Mouse (Mus musculus) forebrain, embryonic 12.5 days (tissue): ENCODE results near the gene Cntn4. TPM values are rescaled to one million over a fixed set of nuclear protein-coding genes. Genes with fewer than 3 reads are reported as not detected.
A peak's percentile ranks its signal among the peaks of the same experiment; 100 is the strongest.

ENCODE experiments used
- ATAC-seq: fragments of 200-750 bp; cut with Nextera tagmentation; 2 replicates; pipeline ENCODE4 v1.8.0; 2017; ENCODE audit warnings: moderate TSS enrichment; ENCODE audit not compliant: low FRiP score
- H3K27ac ChIP-seq: fragments of 300-500 bp; sonication (generic); 2 replicates; pipeline ENCODE4 v1.5.1; 2016; ENCODE audit warnings: mild to moderate bottlenecking
- H3K27me3 ChIP-seq: fragments of 300-500 bp; sonication (generic); 2 replicates; pipeline ENCODE4 v1.6.1; 2016; ENCODE audit warnings: mild to moderate bottlenecking
- H3K36me3 ChIP-seq: fragments of 300-500 bp; sonication (generic); replicated peaks from 2 replicates; pipeline ENCODE4 v1.6.1; 2016; ENCODE audit warnings: mild to moderate bottlenecking
- H3K4me1 ChIP-seq: fragments of 300-500 bp; sonication (generic); 2 replicates; pipeline ENCODE4 v1.6.1; 2016
- H3K4me2 ChIP-seq: fragments of 300-500 bp; sonication (generic); 2 replicates; pipeline ENCODE4 v1.6.1; 2016; ENCODE audit warnings: mild to moderate bottlenecking, moderate library complexity
- H3K4me3 ChIP-seq: fragments of 300-500 bp; sonication (generic); replicated peaks from 2 replicates; pipeline ENCODE4 v1.5.1; 2016; ENCODE audit warnings: mild to moderate bottlenecking
- H3K9ac ChIP-seq: fragments of 300-500 bp; sonication (generic); 2 replicates; pipeline ENCODE4 v1.6.1; 2016; ENCODE audit warnings: mild to moderate bottlenecking
- H3K9me3 ChIP-seq: fragments of 300-500 bp; sonication (generic); 2 replicates; pipeline ENCODE4 v1.6.1; 2016
- WGBS: fragments of 180-500 bp; shearing (Covaris S2); methylation state at CpG from one replicate; pipeline ENCODE4 v1.1.7; 2016; 5-methylcytosine and 5-hydroxymethylcytosine counted together
- polyA plus RNA-seq: library from polyadenylated mRNA; unstranded; fragments of >200 nt; fragmentation: Nextera tagmentation; extraction: Ambion mirVana; gene quantifications from 2 replicates; pipeline ENCODE4 v1.2.1, GENCODE M21; 2016

Cntn4 gene
- polyA plus RNA-seq, 1 experiment from 2014 or later: 2.4 TPM

DNA sequence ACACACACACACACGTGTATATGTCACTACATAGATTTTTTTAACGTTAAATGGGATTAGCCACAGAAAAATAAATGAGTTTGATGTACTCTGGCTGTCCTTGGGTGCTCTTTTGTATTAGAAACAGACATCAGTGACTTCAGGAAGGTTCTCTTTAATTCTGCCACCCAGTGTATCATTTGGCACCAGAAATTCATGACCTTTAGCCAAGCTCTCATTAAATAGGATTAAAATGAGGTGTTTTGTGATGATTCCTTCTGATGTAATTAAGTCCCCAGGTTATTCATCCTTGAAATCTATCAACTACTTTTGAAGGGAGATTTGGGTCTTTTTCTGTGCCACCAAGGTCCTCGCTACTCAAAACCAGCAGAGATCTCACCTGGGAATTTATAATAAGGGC is 763.8 kb downstream of the Cntn4 start:
- Histone ChIP-seq H3K4me2 (no peak overlapping the region), H3K9me3 (no peaks in the 10 kb centered on the region), H3K27me3 (no peaks in the 10 kb centered on the region), H3K4me1 (no peaks in the 10 kb centered on the region), H3K27ac (no peak overlapping the region), H3K9ac (no peak overlapping the region), H3K36me3 (no peaks in the 10 kb centered on the region), H3K4me3 (no peak overlapping the region)
- WGBS: 68% methylated on average over 3 of the region's 3 CpGs
- no peak for ATAC-seq

DNA sequence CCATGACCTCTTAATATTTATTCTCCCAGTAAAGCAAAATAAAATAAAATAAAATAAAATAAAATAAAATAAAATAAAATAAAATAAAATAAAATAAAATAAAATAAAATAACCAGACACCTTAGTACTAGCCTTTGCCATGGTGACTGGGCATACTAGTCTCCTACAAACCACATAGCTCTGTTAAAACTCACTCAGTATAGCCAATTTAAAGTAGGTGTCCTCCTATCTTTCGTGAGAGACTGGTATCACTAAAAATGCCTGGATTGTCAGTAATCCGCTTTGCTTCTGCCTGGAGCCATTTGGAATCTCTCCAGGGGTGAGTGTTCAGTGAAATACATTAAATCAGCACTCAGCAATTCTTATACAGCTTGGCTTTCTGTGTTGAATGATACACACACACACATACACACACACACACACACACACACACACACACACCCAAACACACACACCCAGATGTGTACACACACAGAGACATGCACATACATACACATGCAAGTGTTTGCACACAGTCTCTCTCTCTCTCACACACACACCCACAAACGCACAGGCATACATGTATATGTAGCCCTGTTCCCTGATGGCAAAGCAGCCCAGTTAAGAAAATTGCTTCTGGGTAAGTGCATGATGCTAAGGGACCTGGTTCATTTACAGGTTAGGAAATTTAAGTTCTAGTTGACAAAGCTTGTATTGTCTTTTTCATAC is 776.8 kb downstream of the Cntn4 start:
- no peak for ATAC-seq
- Histone ChIP-seq H3K36me3 (no peaks in the 10 kb centered on the region), H3K4me1 (0 out of 2 replicates have a peak, but pooled peaks cover 2% of the 10 kb centered on the region), H3K27me3 (no peaks in the 10 kb centered on the region), H3K9me3 (no peaks in the 10 kb centered on the region), H3K27ac (no peak overlapping the region), H3K4me3 (no peak overlapping the region), H3K4me2 (no peak overlapping the region), H3K9ac (no peak overlapping the region)
- 79% methylated on average over 3 of the region's 3 CpGs for WGBS

DNA sequence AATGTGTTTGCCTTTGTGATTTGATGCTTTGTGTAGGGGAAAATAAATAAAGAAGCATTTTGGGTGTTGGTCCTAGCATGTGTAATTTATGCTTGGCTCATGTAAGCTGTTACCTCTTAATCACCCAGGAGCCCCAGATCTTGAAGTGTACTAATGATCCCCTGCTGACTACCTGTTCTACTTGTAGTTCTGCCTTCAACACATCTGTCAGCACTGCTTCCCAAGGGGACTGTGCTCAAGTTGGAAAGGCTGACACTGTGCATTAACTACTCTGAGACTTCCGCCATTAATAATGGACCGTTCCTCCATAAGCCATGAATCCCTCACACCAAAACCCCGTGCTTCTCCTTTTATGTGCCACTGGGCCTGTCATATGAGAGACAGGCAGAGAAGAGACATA is 778.2 kb downstream of the Cntn4 start:
- H3K9ac ChIP-seq: no peak overlapping the region
- 88% methylated on average over 3 of the region's 3 CpGs for WGBS
- 0 out of 2 replicates have a peak, but pooled peaks cover 2% of the 10 kb centered on the region for H3K4me1 ChIP-seq
- no peaks in the 10 kb centered on the region for H3K9me3 ChIP-seq
- H3K4me2 ChIP-seq: no peak overlapping the region
- no peak overlapping the region for H3K4me3 ChIP-seq
- no peaks in the 10 kb centered on the region for H3K27me3 ChIP-seq
- H3K27ac ChIP-seq: no peak overlapping the region
- no peaks in the 10 kb centered on the region for H3K36me3 ChIP-seq
- peak; percentile 36; the same call in 1 of the 2 replicates for ATAC-seq

DNA sequence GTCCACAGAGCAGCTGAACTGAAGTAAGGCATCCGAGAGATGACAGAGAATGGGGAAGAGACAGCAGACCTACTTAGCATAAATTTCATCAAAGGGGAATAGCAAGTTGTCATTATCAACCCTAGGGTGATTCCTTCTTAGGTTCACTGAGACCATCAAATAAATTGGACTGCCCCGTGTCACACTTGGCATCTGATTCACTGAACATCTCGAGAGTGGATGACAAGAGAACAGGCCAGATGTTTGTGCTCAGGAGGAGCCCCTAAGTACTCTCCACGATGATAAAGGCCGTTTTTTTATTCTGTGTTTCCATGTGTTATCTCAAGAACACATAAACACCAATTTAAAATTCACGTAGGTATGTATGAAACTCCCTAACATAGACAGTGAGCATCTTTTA is 780.7 kb downstream of the Cntn4 start:
- Histone ChIP-seq H3K9me3 (no peaks in the 10 kb centered on the region), H3K4me1 (0 out of 2 replicates have a peak, but pooled peaks cover 2% of the 10 kb centered on the region), H3K9ac (no peak overlapping the region), H3K27me3 (no peaks in the 10 kb centered on the region), H3K4me3 (no peak overlapping the region), H3K27ac (no peak overlapping the region), H3K36me3 (no peaks in the 10 kb centered on the region), H3K4me2 (no peak overlapping the region)
- 87% methylated on average over 6 of the region's 6 CpGs for WGBS
- no peak for ATAC-seq

DNA sequence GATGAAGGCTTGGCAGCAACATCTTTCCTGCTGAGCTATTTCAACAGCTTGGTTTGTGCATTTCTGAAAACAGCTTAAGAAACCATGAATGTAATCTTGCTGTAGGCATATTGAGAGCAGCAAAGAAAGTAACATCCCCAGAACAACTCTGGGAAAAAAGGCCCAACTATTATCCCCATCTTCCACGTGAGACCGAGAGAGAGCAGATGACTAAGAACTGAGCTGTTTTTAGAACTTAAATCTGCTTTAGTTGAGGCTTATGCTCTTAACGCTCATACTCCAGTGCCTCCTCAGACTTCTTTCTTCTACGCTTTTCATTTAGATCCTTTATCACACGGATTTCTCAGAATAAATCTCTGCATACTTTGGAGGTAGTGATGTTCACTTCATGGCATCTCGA is 784.9 kb downstream of the Cntn4 start:
- Histone ChIP-seq H3K27ac (no peak overlapping the region), H3K4me3 (no peak overlapping the region), H3K36me3 (no peaks in the 10 kb centered on the region), H3K9me3 (no peaks in the 10 kb centered on the region), H3K9ac (no peak overlapping the region), H3K4me1 (peaks cover 4% of the 10 kb centered on the region; the same call in 1 of the 2 replicates), H3K4me2 (no peak overlapping the region), H3K27me3 (no peaks in the 10 kb centered on the region)
- no peak for ATAC-seq
- WGBS: 89% methylated on average over 6 of the region's 6 CpGs

DNA sequence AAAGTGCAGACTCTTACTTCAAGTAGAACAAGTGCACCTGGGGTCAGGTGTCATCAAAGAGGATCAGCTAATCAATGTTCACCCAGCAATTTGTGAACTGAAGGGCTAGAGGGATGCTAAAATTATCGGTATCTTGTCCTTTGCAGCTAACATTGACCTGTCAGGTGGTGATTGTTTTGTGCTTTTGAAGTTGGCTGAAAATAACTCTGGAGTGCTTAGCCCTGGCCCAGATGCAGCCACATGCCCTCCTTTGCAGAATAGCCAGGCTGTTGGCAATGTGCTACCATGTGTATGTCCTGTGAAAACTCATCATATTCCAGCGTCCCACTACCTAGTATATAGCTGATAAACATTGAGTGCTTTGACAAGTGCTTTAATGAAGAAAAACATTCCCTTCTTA is 786.4 kb downstream of the Cntn4 start:
- ATAC-seq: no peak
- H3K4me1 ChIP-seq: peaks cover 4% of the 10 kb centered on the region; the same call in 1 of the 2 replicates
- H3K27me3 ChIP-seq: no peaks in the 10 kb centered on the region
- no peak overlapping the region for H3K9ac ChIP-seq
- WGBS: 89% methylated on average over 2 of the region's 2 CpGs
- no peaks in the 10 kb centered on the region for H3K36me3 ChIP-seq
- no peaks in the 10 kb centered on the region for H3K9me3 ChIP-seq
- no peak overlapping the region for H3K4me2 ChIP-seq
- H3K4me3 ChIP-seq: no peak overlapping the region
- H3K27ac ChIP-seq: no peak overlapping the region

DNA sequence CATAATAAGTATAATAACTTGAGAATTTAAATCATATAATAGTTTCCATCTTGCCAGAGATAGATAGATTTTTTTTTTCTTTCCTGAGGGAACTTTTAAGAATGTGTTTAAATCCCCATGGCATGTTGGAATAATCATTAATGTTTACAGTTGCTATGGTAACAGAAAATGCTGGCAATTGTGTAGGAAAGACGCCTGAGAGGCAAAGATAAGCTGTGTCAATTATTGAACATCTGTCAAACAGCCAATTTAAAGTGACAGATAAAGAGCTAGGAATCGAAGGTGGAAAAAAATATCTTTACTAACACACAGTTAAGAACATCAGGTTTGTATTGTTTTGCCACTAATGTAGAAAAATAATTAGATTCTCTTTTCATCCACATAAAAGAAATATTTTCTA is 788.3 kb downstream of the Cntn4 start:
- H3K4me1 ChIP-seq: peaks cover 4% of the 10 kb centered on the region; the same call in 1 of the 2 replicates
- H3K9ac ChIP-seq: no peak overlapping the region
- no peaks in the 10 kb centered on the region for H3K36me3 ChIP-seq
- no peaks in the 10 kb centered on the region for H3K9me3 ChIP-seq
- no peaks in the 10 kb centered on the region for H3K27me3 ChIP-seq
- no peak overlapping the region for H3K4me2 ChIP-seq
- WGBS: 19% methylated on average over 2 of the region's 2 CpGs
- H3K4me3 ChIP-seq: no peak overlapping the region
- H3K27ac ChIP-seq: no peak overlapping the region
- peak; percentile 42; the same call in 1 of the 2 replicates for ATAC-seq

DNA sequence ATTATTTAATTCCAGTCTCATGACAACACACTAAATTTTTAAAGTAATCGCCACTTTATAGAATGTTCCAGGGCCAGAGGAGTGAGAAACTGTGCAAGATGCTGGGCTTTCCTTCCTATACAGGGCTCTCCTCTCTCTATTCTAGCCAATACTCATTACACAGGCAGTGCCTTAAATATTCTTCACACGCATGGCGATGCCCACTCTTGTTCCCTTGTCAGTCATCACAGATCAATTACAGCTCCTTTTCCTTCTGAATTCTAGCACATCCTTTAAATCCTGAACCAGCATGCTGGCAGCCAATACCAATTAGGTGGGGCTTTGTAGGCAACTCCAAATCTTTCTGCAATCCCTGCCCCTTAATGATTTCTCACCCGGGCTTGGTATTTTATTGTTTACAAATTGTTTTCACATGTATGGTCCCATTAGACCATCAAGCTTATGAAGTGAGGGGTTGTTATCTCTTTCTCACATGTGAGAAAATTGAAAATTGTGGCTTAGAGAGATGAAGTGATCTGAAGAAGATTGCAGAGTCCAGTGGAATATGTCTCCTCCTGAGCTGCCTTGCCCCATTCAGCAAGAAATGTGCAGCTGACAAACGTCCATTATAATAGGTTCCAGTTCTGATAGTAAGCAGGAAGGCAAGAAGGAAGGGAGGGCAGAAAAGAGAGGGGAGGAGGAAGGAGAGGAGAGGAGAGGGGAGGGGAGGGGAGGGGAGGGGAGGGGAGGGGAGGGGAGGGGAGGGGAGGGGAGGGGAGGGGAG is 789.0 kb downstream of the Cntn4 start:
- Histone ChIP-seq H3K4me3 (no peak overlapping the region), H3K4me2 (0 out of 2 replicates have a peak overlapping the region, but pooled peaks have one; percentile 4), H3K27ac (peak overlapping the region; percentile 46; the same call in 1 of the 2 replicates), H3K27me3 (no peaks in the 10 kb centered on the region), H3K4me1 (peaks cover 4% of the 10 kb centered on the region; the same call in 1 of the 2 replicates), H3K36me3 (no peaks in the 10 kb centered on the region), H3K9me3 (no peaks in the 10 kb centered on the region), H3K9ac (no peak overlapping the region)
- 26% methylated on average over 5 of the region's 5 CpGs for WGBS
- ATAC-seq: peak; percentile 92

DNA sequence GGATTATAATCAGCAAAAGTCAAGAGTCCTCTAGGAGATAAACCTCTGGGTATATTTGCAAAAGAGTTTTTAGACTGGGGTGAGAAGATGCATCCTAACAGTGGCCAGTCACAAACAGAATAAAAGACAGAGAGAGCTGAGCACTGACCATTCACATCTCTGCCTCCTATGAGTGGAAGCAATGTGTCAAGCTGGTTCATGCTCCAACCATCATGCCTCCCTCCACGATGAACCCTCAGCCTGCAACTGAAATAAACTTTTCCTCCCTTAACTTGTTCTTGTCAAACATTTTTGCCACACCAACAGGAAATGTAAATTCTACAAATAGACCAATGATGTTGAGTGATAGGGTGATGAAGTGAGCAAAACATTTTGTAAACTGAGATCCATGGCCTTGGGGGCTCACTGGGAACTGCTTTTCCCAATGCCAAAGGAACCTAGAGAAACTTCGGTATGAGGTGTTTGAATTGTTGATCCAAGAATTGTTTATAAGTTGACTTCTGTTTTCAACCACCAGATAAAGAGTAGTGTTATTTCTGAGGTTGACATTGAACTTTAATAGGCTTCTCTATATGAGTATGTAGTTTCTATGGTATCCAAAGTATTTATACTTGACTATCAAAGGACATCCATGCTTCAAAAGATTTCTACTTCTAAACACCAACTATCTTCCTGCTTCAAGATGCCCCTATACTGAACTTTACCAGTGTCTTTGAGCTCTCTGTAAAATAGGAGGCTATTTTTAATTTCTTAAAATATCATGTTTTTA is 794.6 kb downstream of the Cntn4 start:
- ATAC-seq: no peak
- Histone ChIP-seq H3K9ac (no peak overlapping the region), H3K36me3 (no peaks in the 10 kb centered on the region)

DNA sequence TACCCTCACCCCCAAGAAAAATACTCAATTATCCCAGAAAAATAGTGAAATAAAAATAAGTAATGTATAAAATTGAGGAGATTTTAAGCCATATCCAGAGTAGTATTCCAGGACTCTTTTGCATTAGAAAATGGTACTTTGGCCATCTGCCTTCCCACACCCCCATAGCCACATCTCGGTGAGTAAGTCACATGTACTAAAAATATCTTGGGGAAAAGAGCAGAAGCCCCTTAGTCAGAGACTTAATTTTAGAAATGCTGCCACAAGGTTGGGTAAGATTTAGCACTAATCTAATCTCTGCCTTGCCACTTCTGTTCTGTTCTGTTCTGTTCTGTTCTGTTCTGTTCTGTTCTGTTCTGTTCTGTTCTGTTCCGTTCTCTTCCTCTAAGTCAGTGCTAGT is 796.4 kb downstream of the Cntn4 start:
- Histone ChIP-seq H3K4me2 (no peak overlapping the region), H3K9ac (no peak overlapping the region), H3K27me3 (no peaks in the 10 kb centered on the region), H3K4me1 (no peaks in the 10 kb centered on the region), H3K4me3 (no peak overlapping the region), H3K27ac (no peak overlapping the region), H3K36me3 (no peaks in the 10 kb centered on the region), H3K9me3 (no peaks in the 10 kb centered on the region)
- 86% methylated on average over 2 of the region's 2 CpGs for WGBS
- no peak for ATAC-seq

More for the DNA sequence above, 794.6 kb downstream of the Cntn4 start:
- Histone ChIP-seq H3K27me3 (no peaks in the 10 kb centered on the region), H3K4me3 (no peak overlapping the region), H3K27ac (no peak overlapping the region), H3K9me3 (no peaks in the 10 kb centered on the region), H3K4me2 (no peak overlapping the region), H3K4me1 (no peaks in the 10 kb centered on the region)
- 88% methylated on average over 2 of the region's 2 CpGs for WGBS

DNA sequence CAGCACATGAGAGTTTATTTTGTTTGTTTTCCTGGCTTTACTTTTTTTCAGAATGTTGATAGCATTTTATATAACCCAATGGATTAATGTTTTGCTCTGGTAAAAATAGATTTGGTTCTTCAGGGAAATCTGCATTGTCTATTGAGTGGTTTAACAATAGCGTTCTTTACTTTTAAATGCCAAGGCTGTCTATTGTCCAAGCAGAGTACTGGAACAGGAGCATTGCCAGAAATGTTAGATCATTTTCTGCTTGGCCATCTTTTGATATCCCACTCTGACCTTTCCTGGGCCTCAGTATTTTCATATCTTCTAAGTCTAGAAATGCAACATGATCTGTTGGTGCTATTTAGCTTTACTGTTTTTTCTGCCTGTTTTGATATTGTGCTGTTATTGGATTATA is 804.1 kb downstream of the Cntn4 start:
- H3K9me3 ChIP-seq: no peaks in the 10 kb centered on the region
- H3K4me1 ChIP-seq: no peaks in the 10 kb centered on the region
- no peak overlapping the region for H3K4me2 ChIP-seq
- H3K36me3 ChIP-seq: no peaks in the 10 kb centered on the region
- no peak overlapping the region for H3K9ac ChIP-seq
- 95% methylated on average over 1 of the region's 1 CpGs for WGBS
- H3K4me3 ChIP-seq: no peak overlapping the region
- no peak for ATAC-seq
- H3K27ac ChIP-seq: no peak overlapping the region
- no peaks in the 10 kb centered on the region for H3K27me3 ChIP-seq

DNA sequence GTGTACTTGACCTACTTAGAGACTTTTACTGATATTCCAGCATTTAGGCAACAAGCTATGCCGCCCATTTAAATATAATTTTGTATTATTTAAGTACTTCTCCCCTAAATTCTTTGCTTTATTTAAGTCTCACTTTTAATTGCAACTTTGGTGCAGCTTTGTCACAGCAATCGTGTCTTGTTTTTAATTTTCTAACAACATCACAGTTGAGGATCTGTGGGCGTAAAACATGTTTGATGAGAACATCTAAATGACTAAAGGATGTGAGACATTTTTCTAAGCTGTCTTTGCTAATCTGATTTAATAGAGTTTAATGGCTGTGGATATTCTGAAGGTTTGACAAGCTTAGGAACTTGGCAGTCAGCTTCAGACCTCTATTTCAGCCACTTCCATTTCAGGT is 818.8 kb downstream of the Cntn4 start:
- Histone ChIP-seq H3K4me3 (no peak overlapping the region), H3K4me1 (no peaks in the 10 kb centered on the region), H3K27me3 (no peaks in the 10 kb centered on the region), H3K27ac (no peak overlapping the region), H3K9ac (no peak overlapping the region), H3K36me3 (no peaks in the 10 kb centered on the region), H3K4me2 (no peak overlapping the region), H3K9me3 (no peaks in the 10 kb centered on the region)
- 92% methylated on average over 3 of the region's 3 CpGs for WGBS
- no peak for ATAC-seq
